Mouse (Mus musculus): Measurements from ENCODE around the gene Dcaf12l1. TPM values are rescaled to one million over a fixed set of nuclear protein-coding genes. Genes with fewer than 3 reads are reported as not detected.
A peak's percentile ranks its signal among the peaks of the same experiment; 100 is the strongest.
"Not testable (repeated sequence)": the region's sequence is repeated elsewhere in the genome, so short reads cannot be mapped to it uniquely, and the experiment has no call there.

Gene Dcaf12l1
- 3.3 and 3.8 TPM in 2 replicates for polyA plus RNA-seq (2015; fragmentation: Nextera tagmentation; extraction: Ambion mirVana)

DNA sequence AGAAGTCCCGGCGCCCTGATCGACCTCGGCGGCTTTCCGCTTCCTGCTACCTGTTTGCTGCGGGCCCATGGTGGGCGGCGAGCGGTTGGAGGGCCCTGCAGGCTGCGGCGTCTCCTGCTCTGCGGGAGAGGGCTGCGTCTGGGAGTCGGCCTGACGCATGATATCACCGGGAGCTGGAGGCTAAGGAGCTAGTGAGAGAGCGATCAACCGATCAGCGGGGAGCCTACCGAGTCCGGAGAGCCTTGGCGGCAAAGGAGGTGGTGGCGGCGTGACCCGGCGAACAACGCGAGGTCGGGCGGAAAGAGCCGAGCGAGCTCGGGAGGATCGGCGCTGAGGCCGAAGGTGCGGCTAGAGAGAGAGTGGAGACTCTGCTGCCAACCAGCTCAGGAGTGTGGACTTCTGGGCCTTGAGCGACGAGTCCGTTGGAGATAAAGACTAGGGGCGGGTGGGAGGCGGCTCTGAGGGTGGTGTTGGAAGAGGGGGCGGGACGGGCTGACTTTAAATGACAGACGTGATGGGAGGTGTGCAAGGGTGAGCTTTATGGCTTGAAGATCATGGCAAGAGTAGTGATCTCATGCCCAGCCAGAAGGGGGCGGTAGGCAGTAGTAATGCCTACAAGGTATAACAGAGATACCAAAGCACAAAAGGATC, at the start of gene Dcaf12l1:
Gene Dcaf12l1 (minus strand): TSS at position 437 of the 651 bp plus-strand sequence.
- Histone ChIP-seq H3K27ac (replicated peaks) (no peak within 1 kb of the TSS), H3K4me2 (replicated peaks; ENCODE audit: low read depth) (peak within 1 kb of the TSS; percentile 63), H3K9me3 (ENCODE audit: control insufficient read depth, low read length) (no peaks in the 10 kb centered on the region), H3K9ac (ENCODE audit: low read length) (peak within 1 kb of the TSS; percentile 59), H3K27me3 (ENCODE audit: control insufficient read depth, insufficient read depth, low read length) (no peaks in the 10 kb centered on the region), H3K4me1 (replicated peaks; ENCODE audit: control insufficient read depth, insufficient read depth) (no peaks in the 10 kb centered on the region), H3K4me3 (ENCODE audit: low read depth, low read length) (peak within 1 kb of the TSS; percentile 43), H3K36me3 (ENCODE audit: control insufficient read depth, insufficient read depth, low read length) (no peaks in the 10 kb centered on the region)
- 18% methylated on average over 45 of the region's 47 CpGs for WGBS
- TF ChIP-seq EP300 (optimal IDR thresholded peaks at IDR 0.05) (no peak), CTCF (IDR thresholded peaks at IDR 0.05; ENCODE audit: low read depth) (peak; percentile 62)
- peak; percentile 95 for ATAC-seq (ENCODE audit: low FRiP score, low TSS enrichment)
- peak; percentile 74 for DNase-seq (ENCODE audit: low spot score)

DNA sequence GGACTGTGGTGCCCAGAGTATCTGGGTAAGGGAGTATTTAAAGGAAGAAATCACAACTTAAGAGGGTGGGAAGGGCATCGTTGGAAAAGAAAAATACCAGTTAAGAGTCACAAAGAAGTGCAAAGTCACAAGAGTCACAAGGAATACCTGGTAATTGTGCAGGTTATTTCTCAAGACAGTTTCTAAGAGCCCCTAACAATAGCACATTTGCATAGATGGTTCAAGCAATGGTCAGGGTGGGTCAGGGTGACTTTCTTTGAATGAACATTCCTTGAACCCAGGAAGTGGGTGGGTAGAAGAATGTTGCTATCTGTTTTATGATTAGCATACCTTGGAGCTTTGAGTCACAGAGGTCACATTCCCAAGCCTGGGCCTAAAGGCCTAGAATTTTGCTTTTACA, 19.4 kb upstream of the Dcaf12l1 start:
- H3K9ac ChIP-seq (ENCODE audit: low read length); ATAC-seq (ENCODE audit: low FRiP score, low TSS enrichment); DNase-seq (ENCODE audit: low spot score); H3K4me1 ChIP-seq (replicated peaks; ENCODE audit: control insufficient read depth, insufficient read depth); H3K4me2 ChIP-seq (replicated peaks; ENCODE audit: low read depth); H3K27ac ChIP-seq (replicated peaks); H3K27me3 ChIP-seq (ENCODE audit: control insufficient read depth, insufficient read depth, low read length); H3K4me3 ChIP-seq (ENCODE audit: low read depth, low read length); H3K36me3 ChIP-seq (ENCODE audit: control insufficient read depth, insufficient read depth, low read length); H3K9me3 ChIP-seq (ENCODE audit: control insufficient read depth, low read length): not testable (repeated sequence)
- 58% methylated on average over 1 of the region's 1 CpGs for WGBS

DNA sequence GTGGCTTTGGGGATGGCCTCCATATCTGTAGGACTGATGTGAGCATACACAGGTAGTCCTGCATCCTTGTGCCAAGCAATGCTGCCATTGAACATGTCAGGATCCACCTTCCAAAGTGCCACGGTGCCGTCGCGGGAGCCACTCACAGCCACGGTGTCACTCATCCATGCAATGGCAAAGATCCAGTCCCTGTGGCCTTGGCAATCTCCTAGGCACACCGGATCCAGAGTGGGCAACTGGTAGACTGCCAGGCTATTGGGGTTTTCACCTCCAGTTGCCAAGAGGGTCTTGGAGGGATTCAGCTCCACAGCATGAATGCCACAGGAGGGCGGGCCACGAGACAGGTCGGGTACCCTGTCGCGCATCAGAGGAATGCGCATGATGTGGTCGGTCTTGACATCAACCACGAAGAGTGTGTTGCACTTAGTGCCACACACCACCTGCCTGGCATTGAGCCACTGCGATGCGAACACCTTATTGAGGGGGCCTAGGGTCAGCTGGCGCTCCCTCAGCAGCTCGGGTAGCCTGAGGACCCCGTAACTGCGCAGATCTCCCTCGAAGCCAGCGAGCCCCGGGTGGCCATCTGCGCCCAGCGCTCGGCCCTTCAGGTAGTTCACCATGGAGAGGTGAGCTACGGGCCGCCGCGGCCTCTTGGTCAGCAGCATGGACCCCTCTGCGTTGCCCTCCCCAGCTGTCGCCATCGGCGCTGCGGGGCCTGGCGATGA, 799 bp downstream of the Dcaf12l1 start:
- Histone ChIP-seq H3K9ac (ENCODE audit: low read length) (peak overlapping the region; percentile 59), H3K4me1 (replicated peaks; ENCODE audit: control insufficient read depth, insufficient read depth) (no peaks in the 10 kb centered on the region), H3K4me2 (replicated peaks; ENCODE audit: low read depth) (peak overlapping the region; percentile 63), H3K27ac (replicated peaks) (no peak overlapping the region), H3K9me3 (ENCODE audit: control insufficient read depth, low read length) (no peaks in the 10 kb centered on the region), H3K36me3 (ENCODE audit: control insufficient read depth, insufficient read depth, low read length) (no peaks in the 10 kb centered on the region), H3K27me3 (ENCODE audit: control insufficient read depth, insufficient read depth, low read length) (no peaks in the 10 kb centered on the region), H3K4me3 (ENCODE audit: low read depth, low read length) (peak overlapping the region; percentile 43)
- 0 out of 2 replicates have a peak, but pooled peaks have one; percentile 32 for ATAC-seq (ENCODE audit: low FRiP score, low TSS enrichment)
- 40% methylated on average over 36 of the region's 36 CpGs for WGBS
- TF ChIP-seq CTCF (IDR thresholded peaks at IDR 0.05; ENCODE audit: low read depth), result no peak
- no peak for TF ChIP-seq EP300 (optimal IDR thresholded peaks at IDR 0.05)
- DNase-seq (ENCODE audit: low spot score), result no peak

All from stomach, postnatal 0 days (tissue).